Mouse (Mus musculus): ENCODE data around the gene Zswim8.

GRCm38 (mm10) chr14:20746935-20747334 lies 39.6 kb downstream of the Zswim8 start:
- TF ChIP-seq CTCF (IDR thresholded peaks at IDR 0.05; ENCODE audit: low read depth, low read length) (no peak), POLR2A (IDR thresholded peaks at IDR 0.05; ENCODE audit: extremely low read depth, insufficient read depth, low read length) (no peak)

Data from liver, adult 2 months (tissue).